Mouse (Mus musculus) adrenal gland, postnatal 36 days (tissue): ENCODE results near the gene Cntfr. TPM values are rescaled to one million over a fixed set of nuclear protein-coding genes. Genes with fewer than 3 reads are reported as not detected.

Source experiments
- DNase-seq, 2 experiments: peaks; one replicate each; pipeline ENCODE4 v3.0.0; 2021; ENCODE audit warnings: mixed read lengths in 1 of 2
- total RNA-seq, 2 experiments: library from RNA; stranded (reverse); gene quantifications; 2 replicates each; pipeline ENCODE4 v1.2.3; 2021

Gene Cntfr
- total RNA-seq, 2 experiments from 2014 or later: 39.3 to 40.3 TPM

DNA sequence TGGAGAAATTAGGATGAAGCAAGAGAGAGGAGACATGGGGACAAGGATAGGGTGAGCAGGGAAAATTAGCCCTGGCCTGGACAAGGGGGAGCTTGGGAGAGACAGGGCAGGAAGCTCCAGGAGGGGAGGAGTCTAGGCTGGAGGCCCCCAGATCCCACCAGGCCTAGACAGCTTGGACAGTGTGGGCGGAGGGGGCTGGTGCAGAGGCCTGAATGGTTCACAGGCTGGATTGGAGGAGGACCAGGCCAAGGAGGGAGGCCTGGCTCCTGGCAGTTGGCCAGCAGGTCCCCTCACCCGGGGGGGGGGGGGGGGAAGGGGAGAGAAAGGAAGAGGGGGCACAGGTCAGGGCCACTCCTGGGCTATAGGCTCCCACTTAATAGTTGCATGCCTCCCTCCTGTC, 17.6 kb downstream of the Cntfr start:
- DNase-seq: no peak

DNA sequence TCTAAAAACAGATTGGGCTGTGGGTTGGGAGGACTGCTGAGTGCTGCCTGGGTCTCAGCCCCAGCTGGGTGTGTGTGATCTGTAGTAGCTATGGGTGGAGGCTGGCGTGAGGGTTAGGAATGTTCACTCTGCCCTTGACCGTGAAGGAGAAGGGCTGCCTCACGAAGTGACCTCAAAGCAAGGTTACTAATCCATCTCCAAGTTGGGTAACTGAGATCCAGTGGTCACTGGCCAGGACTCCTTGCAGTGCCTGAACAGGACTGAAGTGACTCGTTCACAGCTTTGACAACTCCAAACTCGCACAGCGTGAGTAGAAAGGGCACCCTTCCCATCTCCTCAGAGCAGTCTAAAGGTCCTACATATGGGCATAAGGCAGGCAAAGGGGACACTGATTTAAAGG, 18.0 kb downstream of the Cntfr start:
- peak; percentile 55 to 70 for DNase-seq

DNA sequence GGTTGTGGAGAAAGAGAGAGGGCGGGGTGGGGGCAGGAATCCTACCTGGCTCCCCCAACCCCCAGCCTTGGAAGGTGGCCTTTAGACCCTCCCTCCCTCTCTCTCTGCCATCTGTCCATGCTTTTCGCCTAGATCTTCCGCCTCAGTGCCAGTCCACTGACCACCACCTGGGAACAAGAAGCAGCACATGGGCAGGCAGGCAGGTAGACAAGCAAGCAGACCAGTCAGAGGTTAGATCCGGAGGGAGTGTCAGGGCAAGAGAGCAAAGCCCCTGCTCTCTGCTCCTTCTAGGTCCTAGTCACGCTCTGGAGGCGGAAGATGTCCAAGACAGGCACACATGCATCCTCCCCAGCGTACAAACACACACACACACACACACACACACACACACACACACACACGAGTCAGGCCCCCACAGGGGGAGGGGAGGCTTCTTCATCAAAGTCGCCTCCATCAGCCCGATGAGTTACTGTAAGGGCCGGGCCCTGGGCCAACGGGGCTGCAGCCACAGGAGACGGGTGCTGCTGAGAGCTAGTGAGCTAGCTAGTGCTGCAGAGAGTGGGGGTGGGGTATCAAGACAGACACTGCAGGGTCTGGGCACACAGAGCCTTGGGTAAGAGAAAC, 19.8 kb downstream of the Cntfr start:
- DNase-seq: peak; percentile 88 to 91

DNA sequence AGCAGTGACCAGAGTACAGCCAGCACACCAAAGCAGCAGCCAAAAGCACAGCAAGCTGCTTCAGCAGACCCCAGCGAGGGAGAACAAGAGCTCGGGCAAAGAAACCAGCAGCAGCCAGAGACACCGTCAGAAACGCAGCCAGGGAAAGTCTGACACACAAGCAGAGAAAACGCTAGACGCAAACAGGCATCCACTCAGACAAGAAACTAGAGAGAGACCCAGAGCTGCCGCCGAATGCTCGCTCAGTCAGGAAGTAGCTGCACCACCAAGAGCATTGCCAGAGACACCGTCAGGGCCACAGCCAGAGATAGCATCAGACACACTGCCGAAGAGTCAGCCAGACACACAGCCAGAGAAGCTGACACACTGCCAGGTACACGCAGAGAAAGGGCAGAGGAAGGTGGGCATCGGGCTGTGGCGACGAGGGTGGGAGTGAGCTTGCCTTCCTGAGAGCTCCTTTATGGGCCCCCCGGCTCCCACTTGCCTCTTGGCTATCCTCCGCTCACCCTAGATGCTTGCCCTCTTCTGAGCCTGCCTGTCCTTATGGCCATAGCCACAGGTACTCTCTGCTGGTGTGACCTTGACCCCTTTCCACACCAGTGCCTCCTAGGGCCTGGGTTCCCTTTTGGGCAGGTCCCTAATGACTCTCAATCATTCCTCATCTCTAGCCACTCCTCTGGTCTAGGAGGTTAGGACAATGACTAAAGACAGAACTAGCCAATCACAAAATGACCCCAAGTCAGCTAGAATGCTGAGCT, 20.5 kb downstream of the Cntfr start:
- DNase-seq: peak; percentile 65 to 70

DNA sequence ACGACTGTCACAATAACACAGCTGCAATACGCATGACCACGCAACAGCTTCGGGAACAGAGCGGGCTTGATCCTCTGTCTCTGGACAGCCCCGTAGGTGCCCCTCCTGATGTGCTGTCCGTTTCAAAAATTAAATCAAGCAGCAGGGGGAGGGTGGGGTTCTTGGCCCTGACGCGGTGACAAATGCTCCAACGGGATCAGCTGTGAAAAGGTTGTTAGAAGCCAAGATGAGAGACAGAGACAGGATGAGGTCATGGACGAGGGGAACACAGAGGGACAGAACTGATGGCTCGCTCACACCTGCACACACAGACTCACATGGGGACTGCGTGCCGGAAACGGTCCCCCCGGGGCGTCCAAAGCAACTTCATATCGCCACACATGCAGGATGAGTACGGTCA, 23.7 kb downstream of the Cntfr start:
- DNase-seq: no peak

DNA sequence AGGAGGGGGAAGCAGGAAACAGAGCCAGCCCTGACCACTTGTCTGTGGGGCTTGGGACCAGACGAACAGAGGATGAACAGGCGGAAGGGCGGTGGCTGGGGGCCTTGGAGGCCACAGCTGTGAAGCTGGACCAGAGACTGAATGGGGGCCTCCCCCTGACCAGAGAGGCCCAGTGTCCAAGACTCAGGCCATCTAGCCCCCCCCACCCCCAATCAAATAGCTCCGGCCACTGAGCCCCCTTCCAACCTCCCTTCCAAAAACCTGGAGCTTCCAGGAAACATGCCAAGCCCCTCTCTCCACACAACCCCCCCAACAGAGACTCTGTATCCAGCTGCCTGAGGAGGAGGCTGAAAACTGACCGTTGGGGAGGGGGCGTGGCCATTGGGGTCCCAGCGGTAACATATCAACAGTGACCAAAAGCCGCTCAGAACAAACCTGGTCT, 24.3 kb downstream of the Cntfr start:
- no peak for DNase-seq

DNA sequence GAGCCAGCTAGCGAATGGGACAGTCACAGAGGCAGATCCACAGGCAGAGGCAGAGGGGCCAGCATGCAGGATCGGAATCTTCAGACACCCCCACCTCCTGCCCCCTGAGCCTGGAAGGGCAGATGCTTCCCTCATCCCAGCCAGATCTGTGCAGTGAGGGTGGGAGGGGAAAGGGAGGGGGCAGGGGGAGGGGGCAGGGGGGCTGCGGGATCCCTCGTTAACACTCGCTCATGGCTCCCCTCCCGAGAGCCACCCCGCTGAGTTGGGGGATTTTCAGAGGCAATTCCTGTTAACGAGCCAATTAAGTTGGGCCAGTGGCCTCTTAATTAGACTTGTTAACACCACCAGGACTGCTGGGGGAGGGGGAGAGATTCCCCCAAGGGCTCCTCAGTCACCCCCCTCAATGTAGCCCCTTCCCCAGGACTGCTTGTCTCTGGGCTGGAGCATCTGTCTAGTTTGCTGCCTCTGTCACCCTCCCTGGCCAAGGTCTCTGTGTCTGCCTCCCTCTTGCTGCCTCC, 24.9 kb downstream of the Cntfr start:
- DNase-seq: no peak

DNA sequence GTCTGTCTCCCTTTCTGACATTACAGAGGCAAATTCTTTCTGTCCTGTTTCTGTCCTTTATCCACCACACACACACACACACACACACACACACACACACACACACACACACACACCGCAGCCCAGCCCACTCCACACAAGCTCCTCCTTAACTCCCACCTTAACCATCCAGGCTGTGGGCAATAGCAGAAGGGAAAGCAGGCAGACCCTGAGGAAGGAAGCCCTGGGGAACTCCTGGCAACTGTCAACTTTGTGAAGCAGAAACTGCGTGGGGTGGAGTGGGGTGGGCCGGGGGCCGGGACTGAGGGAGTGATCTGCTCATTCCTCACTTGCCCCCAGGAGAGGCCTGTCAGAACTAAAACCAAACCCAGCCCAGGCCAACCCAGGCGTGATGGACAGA, 25.4 kb downstream of the Cntfr start:
- DNase-seq: no peak

DNA sequence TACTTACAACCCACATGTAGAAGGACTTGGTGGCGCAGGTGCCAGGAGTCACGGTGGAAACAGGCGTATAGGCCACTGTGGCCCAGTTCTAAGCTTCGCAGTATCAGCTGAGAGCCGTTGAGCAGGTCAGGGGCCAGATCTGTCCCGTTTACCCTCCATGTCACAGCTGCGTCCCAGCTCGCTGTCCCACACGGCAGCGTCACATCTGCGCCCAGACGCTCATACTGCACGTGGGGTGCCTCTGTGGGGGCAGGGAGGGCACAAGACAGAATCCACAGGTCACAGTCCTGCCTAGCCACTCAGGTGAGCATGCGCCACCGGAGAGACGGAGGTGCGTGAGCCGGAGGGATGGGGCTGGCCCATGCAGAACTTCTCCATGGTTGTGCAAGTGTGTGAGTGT, 26.1 kb downstream of the Cntfr start:
- no peak for DNase-seq

DNA sequence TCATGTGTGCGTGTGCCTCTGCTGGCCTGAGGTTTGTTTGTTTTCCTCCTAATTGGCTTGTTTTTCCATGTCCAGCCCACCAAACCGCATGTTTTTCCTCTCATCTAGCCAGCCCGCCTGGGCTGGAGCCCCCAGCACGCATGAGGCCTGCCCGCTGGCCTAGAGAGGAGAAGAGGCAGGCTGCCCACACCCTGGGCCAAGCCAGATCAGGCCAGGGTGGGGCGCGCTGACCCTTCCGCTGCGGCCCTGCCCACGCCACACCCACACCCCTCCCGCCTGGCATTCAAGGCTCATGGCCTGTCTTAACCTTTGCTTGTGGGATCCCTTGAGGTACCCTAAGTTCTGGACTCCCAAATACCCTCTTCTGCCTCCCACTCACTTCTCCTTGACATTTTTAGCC, 30.2 kb downstream of the Cntfr start:
- peak; percentile 22 to 49 for DNase-seq

DNA sequence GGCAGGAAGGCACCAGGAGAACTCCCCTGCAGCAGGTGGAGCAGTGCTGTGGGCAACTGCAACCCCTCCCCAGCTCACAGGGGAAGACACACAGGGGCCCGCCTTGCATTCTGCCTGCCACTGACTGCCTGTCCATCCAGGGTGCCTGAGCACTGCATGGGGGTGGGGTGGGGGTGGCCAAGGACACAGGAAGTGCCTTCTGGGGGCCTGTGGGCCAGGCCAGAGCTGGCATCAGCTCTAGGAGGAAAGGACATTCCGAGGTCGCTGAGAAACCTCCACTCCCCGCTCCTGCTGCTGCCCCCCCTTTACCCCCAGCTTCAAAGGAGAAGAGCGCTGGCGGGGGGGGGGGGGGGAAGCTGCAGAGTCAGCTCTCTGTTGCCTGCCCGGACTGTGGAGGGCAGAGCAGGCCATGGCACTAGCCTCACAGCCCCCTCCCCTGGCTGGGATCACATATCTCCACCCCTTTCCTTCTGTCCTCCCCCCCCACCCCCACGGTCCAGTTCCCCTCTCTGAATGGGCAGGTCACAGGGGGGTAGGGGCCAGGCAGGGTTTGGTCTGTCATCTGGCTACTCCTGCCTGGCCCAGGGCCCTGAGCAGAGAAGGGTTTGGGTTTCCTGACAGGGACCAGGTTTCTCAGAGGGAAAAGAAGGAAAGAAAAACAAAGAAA, 31.7 kb downstream of the Cntfr start:
- peak; percentile 63 to 76 for DNase-seq

DNA sequence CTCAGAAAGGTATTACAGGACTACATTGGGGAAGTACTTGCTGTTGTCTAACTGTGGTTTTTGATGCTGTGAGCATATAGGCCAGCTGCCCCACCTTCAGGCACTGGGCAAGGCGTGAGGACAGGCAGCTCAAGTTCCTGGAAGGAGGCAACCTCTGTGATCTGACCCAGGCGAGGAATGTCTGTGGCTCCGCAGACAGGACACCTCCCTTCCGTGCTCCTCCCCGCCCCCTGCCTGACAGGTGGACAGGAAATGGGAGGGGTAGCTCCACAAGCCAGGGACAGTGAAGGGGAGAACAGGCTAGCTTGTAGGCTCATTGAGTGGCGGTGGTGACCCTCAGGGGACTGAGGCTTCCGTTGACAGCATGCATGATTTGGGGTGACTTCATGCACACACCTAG, 32.4 kb downstream of the Cntfr start:
- DNase-seq: peak; percentile 12 to 45

DNA sequence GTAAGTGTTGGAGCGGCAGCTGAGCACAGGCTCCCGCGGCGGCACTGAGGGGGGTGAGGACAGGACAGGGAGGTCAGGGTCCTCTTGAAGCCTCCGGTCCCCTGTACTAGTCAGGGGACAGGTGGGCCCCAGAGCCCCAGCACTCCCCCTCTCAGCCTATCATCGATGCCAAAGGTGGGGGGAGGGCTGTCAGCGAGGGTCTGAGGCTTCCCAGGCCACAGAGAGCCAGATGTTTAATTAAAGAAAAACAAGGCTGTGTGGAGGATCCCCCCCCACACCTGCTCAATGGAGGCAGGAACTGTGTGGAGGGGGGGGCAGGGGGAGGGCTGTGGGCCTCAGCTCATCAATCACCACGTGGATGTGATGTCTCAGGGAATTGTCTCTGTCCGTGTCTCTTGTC, 33.3 kb downstream of the Cntfr start:
- no peak for DNase-seq

DNA sequence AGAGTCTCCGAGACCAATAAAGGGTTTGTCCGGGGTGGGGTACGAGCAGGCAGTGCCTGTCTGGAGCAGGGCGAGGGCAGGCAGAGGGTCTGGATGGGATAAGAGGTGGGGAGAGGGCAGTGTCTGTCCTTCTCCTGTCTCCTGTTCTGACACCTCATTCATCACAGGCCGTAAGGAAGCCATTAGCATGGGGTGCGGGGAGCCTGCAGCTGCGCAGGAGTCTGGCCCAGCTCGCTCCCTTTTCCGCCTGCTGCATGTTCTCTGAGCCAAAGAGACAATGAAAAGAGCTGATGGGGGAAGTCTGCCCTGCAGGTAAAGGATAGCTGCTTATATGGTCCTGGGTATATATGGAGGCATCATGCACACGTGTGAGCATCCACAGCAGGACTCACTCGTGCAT, 34.2 kb downstream of the Cntfr start:
- DNase-seq: no peak

DNA sequence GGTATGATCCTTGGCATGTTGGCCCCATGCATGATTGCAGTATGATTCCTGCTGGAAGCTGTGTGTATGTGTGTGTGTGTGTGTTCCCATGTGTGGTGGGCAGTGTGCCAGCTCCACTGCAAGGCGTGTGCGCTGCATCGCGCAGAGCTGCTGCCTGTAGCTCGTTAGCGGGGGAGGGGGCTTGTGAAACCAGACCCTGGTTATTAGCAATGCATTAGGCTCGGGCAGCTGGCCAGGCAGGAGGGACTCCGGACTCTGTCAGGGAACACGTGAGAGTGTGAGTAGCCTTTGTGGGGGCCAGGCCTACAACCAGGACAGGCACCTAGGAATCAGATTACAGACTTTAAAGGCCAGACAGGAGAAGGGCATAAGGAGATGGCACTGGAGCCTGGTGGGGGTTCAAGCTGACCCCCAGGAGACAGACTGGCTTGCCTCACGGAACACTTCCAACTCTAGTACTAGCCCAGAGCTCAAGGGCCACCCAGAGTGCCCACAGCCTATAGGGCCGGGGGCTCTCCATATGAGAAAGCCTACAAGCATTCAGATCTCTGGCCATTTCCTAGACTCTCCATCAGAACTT, 35.9 kb downstream of the Cntfr start:
- DNase-seq: peak; percentile 12 to 45

DNA sequence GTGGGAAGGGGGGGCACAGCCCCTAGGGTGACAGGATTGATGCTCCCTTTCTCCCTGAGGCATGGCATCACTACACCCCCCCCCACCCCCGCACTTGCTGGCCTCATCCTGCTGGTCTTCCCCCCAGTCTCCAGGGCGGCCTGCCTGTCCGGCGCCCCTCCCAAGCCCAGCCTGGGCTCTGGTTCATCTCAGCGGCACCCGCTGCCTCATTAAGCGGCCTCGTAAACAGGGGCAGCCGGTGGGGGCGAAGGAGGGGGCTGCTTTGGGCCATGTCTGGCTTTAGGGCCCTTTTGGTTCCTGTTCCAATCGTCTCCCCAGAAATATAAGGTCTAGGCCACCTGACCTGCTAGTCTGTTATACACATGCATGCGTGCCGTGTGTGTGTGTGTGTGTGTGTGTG, 37.3 kb downstream of the Cntfr start:
- DNase-seq: no peak

DNA sequence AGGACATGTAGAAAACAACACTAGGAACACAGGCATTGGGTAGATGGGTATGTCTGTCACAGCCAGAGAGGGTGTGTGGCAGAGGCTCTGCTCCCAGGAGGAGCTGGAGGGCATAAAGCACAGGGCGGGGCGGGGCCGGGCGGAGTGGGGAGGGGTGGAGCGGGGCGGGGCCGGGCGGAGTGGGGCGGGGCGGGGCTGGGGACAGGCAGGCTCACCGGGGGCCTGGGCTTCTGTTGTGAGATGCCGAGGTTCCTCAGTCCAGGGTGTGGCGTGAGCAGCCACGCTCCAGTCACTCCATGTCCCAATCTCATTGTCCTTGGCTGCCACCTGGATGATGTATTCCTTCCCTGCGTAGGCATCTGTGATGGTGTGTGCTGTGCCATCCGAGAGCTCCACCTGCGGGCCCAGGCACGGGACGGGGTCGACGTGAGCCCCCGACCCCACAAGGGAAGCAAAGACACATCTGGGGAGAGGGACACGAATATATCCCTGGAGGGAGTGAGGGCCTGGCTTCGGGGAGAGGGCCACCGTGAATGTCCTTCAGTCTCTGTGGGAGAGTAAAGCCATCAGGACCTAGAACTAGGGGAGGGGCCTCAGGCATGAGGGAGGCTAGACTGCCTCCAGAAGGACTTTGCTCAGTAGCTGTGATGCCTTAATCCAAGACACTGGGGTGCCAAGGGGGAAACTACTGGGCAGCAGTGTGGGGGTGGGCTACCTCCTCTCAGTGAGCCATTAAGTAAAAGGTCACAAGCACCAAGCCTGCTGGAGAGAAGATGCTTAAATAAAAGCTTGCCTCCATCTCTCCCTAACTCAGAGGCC, 38.1 kb downstream of the Cntfr start:
- peak; percentile 53 to 70 for DNase-seq

DNA sequence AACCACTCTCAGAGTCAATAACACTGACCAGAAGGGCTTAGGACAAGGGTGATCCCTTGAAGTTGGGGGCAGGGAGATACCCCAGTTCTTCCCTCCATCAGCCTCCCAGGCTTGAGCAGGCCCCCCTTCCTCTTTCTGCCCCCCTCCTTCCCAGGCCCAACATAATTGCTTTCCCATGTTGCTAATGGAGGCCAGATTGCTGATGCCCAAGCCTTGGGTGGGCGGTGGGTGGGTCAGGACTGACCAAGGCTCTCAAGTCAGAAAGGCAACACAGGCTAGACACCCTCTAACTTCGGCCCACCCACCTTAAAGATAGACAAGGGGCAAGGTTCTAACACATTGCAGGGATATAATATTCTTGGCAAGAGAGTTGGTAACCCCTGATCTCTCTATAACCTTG, 41.4 kb downstream of the Cntfr start:
- DNase-seq: no peak

DNA sequence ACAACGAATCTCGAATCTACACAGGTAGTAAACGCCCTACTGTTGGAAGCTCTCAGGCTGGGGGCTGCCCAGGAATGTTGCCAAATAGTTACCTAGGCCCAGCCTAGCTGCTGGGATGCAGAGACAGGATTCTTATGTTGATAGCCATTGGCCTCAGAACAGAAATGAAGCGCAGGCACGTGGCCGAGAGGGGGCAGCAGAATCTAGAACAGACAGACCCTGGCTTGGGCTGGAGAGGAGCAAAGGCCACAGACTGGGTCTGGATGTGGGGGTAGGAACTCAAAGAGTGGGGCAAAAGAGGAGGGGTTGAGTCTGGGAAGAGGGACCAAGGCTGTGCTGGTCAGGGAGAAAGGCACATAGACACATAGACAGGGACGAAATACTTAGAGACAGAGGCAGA, 42.7 kb downstream of the Cntfr start:
- DNase-seq: peak; percentile 73 to 84

DNA sequence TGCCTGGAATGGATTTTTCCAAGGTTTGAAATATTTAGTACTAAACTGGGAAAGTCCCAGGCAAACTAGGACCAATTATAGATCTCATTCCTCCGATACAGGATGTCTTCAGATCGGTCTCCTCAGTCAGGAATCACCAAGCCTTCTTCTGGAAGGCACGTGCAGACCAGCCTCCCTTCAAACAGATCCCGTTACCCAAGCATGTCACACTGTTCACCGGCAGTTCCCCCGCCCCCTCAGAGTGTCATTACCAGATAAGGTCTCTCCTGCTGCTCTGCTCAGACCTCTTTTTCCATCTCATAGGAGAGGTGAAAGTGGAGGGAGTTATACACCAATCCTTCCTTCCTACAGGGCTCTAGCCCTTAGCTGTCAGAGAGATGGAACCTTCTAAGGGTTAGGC, 43.2 kb downstream of the Cntfr start:
- no peak for DNase-seq

DNA sequence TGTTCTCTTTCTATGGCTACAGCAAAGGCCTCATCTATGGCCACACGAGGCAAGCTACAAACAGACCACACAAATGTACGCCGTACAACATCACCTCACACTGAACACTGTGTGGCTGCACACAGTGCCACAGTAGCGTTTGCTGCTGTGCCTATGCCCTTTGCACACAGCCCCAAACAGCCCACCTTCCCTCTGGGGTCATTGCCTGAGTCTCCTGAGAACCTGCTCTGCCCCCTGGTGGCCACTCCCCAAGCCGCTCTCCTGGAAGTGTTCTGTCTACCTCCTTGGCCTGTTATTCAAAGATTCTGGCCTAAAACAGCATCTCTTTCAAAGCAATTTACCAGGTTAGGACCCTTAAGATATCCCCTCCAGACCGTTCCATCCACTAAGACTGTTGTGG, 43.6 kb downstream of the Cntfr start:
- peak; percentile 75 to 87 for DNase-seq

DNA sequence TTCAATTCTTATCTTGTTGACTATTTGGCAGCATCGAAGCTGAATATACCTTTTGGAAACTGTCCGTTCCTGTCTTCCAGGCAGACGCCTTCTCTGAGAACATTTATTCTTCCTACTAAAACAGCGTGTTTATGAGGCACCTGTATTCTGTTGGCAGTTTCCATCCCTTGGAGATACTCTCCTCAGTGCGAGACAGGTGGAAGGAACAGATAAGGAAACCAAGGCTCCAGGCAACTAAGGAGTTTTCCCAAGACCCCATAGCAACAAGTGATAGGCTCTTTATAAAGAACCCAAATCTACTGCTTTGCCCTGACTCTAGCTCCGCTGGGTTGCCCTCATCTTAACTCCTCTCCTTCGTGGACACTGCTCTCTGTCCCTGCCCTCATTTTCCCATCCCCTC, 48.3 kb downstream of the Cntfr start:
- no peak for DNase-seq
